Mouse (Mus musculus) brain, embryonic 14.5 days (tissue): ENCODE results near the gene Pard3b. TPM values are rescaled to one million over a fixed set of nuclear protein-coding genes. Genes with fewer than 3 reads are reported as not detected.

Experiments
- DNase-seq: peaks from one replicate; pipeline ENCODE4 v3.0.0-alpha.2; 2011; ENCODE audit warnings: low read depth
- CTCF ChIP-seq: fragments of 200-500 bp; IDR thresholded peaks from 2 replicates; pipeline ENCODE4 v1.5.1; 2012; ENCODE audit warnings: inconsistent platforms, mild to moderate bottlenecking, moderate library complexity, borderline replicate concordance; ENCODE audit not compliant: insufficient read depth, insufficient read length; ENCODE audit errors: extremely low read depth
- POLR2A ChIP-seq: fragments of 200-500 bp; IDR thresholded peaks from 2 replicates; pipeline ENCODE4 v1.6.1; 2012; ENCODE audit warnings: mild to moderate bottlenecking, inconsistent platforms, borderline replicate concordance; ENCODE audit not compliant: poor library complexity, insufficient read depth, insufficient read length, severe bottlenecking; ENCODE audit errors: extremely low read depth
- polyA plus RNA-seq: library from polyadenylated mRNA; depleted of rRNA; stranded (reverse); fragments of >200 nt; gene quantifications from 2 replicates; pipeline ENCODE4 v1.2.3, GENCODE M21; 2012

The Pard3b gene
- polyA plus RNA-seq, 1 experiment = 3.8 TPM

- no peak for DNase-seq
- TF ChIP-seq CTCF (no peak), POLR2A (no peak)
Measured at GRCm38 (mm10) chr1:62283624-62284023, 645.0 kb downstream of the Pard3b start.

- TF ChIP-seq CTCF = no peak
- TF ChIP-seq POLR2A = no peak
- no peak for DNase-seq
Measured at GRCm38 (mm10) chr1:62309376-62309775, 670.8 kb downstream of the Pard3b start.

GRCm38 (mm10) chr1:62325237-62325636 lies 686.6 kb downstream of the Pard3b start:
- TF ChIP-seq CTCF (no peak), POLR2A (no peak)
- no peak for DNase-seq

- TF ChIP-seq POLR2A (no peak), CTCF (no peak)
- DNase-seq = no peak
Measured at GRCm38 (mm10) chr1:62327743-62328142, 689.1 kb downstream of the Pard3b start.

- TF ChIP-seq POLR2A = no peak
- TF ChIP-seq CTCF = no peak
- DNase-seq = no peak
Measured at GRCm38 (mm10) chr1:62328808-62329207, 690.2 kb downstream of the Pard3b start.

GRCm38 (mm10) chr1:62333016-62333415 lies 694.4 kb downstream of the Pard3b start:
- DNase-seq = peak; percentile 73
- no peak for TF ChIP-seq CTCF
- TF ChIP-seq POLR2A = no peak

GRCm38 (mm10) chr1:62334196-62334595 lies 695.6 kb downstream of the Pard3b start:
- TF ChIP-seq CTCF (no peak), POLR2A (no peak)
- no peak for DNase-seq

GRCm38 (mm10) chr1:62340261-62340660 lies 701.6 kb downstream of the Pard3b start:
- TF ChIP-seq CTCF = no peak
- no peak for TF ChIP-seq POLR2A
- DNase-seq = no peak

- TF ChIP-seq CTCF (no peak), POLR2A (no peak)
- peak; percentile 63 for DNase-seq
Measured at GRCm38 (mm10) chr1:62344286-62344685, 705.7 kb downstream of the Pard3b start.

- peak; percentile 63 for DNase-seq
- TF ChIP-seq CTCF (no peak), POLR2A (no peak)
Measured at GRCm38 (mm10) chr1:62348371-62348770, 709.7 kb downstream of the Pard3b start.

- no peak for TF ChIP-seq CTCF
- no peak for TF ChIP-seq POLR2A
- DNase-seq = peak; percentile 87
Measured at GRCm38 (mm10) chr1:62355496-62355895, 716.9 kb downstream of the Pard3b start.

- TF ChIP-seq POLR2A (no peak), CTCF (no peak)
- no peak for DNase-seq
Measured at GRCm38 (mm10) chr1:62374427-62375050, 735.9 kb downstream of the Pard3b start.
